Mouse (Mus musculus) lung, postnatal 14 days (tissue): ENCODE measurements around the gene Adamts7.

Experiments used
- DNase-seq: peaks from one replicate; pipeline ENCODE4 v3.0.0; 2021

Gene Adamts7

GRCm38 (mm10) chr9:90198531-90199449 is 35.9 kb downstream of the Adamts7 start:
- peak; percentile 74 for DNase-seq

- no peak for DNase-seq
Observed at GRCm38 (mm10) chr9:90199611-90200010, 36.7 kb downstream of the Adamts7 start.

GRCm38 (mm10) chr9:90200501-90200900 is 37.6 kb downstream of the Adamts7 start:
- no peak for DNase-seq

GRCm38 (mm10) chr9:90201096-90201495 is 38.2 kb downstream of the Adamts7 start:
- DNase-seq = no peak

DNA sequence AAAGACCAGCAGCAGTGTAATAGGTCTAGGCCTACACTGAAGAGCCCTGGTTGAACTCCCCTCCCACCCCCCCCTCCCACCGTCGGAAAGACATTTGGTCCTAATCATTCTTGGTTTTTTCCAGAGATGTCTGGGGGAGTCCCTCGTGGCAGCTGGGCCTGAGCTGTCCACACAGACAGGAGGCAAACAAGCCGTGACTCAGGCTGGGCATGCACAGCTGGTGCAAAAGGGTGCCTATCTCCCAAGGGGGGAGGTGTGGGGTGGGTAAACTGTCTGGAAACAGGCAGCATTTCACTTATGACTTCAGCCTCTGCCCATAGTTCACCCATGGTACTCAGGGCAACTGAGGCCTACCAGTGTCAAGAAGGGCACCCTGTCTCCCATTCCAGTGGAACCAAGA is 38.7 kb downstream of the Adamts7 start:
- DNase-seq = no peak

GRCm38 (mm10) chr9:90203233-90203632 is 40.4 kb downstream of the Adamts7 start:
- no peak for DNase-seq

GRCm38 (mm10) chr9:90204396-90204915 is 41.6 kb downstream of the Adamts7 start:
- no peak for DNase-seq

- DNase-seq = peak; percentile 93
Observed at GRCm38 (mm10) chr9:90206500-90206899, 43.6 kb downstream of the Adamts7 start.

GRCm38 (mm10) chr9:90207808-90208207 is 44.9 kb downstream of the Adamts7 start:
- DNase-seq = no peak

- DNase-seq = no peak
Observed at GRCm38 (mm10) chr9:90208655-90209054, 45.8 kb downstream of the Adamts7 start.

- no peak for DNase-seq
Observed at GRCm38 (mm10) chr9:90213127-90213526, 50.3 kb downstream of the Adamts7 start.

GRCm38 (mm10) chr9:90216259-90217001 is 53.6 kb downstream of the Adamts7 start:
- no peak for DNase-seq

DNA sequence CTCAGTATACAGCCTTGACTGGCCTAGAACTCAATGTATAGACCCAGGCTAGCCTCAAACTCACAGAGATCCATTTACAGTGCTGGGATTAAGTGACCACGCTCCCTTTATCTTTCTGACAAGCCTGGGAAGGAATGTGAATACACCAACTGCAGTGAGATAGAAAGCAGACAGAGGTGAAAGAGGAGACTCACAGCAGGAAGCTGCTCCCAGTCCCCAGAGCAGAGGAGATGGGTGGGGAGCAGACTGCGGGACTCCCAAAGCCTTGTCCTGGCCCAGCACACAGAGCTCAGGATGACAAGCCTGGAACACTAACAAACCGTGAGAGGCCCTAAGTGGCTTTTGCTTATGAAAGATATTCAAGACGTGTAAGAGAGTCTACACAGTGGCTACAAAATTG is 54.6 kb downstream of the Adamts7 start:
- DNase-seq = no peak

DNA sequence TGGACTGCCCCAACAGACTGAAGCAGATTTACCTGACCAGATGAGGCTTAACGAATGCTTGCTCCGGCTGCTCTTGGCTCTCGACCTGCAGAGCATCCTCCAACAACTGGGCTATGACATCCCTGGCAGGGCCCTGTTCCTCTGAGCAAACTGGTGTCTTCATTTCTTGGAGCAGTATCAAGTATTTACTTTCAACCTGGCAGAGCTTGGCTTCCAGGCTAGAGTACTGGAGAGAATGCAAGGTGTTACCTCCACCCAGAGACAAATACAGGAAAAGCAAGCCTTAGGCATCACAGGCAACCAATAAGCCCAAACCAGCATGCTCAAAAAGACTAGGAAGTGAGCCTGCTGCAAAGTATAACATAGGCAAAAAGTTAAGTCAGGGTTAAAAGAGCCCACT is 59.4 kb downstream of the Adamts7 start:
- DNase-seq = no peak

DNA sequence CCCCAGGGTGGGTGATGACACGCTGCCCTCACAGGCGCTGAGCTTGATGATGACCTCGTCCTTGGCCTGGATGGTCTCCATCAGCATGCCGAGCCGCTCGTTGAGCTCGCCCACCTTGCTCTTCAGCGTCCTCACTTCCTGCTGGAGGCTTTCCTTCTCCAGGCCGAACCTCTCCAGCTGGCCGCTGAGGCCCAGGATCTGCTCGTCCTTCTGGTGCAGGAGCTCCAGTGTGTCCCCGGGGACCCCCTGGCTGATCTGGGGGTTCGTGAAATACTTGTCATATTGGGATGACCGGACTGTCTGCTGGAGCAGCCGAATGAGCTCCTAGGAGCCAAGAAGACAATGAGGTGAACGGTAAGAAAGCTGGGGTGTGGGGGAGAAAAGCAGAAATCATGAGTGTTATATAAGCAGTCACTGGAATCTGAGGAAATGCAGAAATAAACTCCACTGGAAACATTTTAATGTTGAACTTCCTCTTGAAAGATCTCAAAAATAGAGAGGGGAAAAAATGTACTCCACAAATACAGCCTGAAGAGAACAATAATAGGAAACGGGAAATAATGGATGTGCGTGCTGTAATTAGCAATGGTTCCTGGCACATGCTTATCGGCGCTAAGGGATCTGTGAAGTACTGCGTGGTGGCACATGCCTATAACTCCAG is 63.3 kb downstream of the Adamts7 start:
- peak; percentile 56 for DNase-seq

DNA sequence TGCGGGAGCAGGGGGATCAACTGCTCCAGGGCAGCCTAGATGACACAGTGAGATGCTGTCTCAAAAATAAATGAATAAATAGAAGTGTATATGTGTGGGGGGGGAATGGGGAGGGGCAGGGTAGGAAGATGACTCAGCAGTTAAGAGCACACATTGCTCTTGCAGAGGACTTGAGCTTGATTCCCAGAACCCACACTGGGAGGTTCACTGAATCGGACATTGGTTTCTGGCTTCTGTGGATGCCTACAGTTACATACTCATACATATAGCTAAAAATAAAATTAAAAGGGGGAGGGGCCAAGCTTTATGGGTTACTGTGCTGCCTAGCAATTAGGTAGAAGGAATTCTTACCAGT is 63.9 kb downstream of the Adamts7 start:
- DNase-seq = no peak

- no peak for DNase-seq
Observed at GRCm38 (mm10) chr9:90227171-90227570, 64.3 kb downstream of the Adamts7 start.

DNA sequence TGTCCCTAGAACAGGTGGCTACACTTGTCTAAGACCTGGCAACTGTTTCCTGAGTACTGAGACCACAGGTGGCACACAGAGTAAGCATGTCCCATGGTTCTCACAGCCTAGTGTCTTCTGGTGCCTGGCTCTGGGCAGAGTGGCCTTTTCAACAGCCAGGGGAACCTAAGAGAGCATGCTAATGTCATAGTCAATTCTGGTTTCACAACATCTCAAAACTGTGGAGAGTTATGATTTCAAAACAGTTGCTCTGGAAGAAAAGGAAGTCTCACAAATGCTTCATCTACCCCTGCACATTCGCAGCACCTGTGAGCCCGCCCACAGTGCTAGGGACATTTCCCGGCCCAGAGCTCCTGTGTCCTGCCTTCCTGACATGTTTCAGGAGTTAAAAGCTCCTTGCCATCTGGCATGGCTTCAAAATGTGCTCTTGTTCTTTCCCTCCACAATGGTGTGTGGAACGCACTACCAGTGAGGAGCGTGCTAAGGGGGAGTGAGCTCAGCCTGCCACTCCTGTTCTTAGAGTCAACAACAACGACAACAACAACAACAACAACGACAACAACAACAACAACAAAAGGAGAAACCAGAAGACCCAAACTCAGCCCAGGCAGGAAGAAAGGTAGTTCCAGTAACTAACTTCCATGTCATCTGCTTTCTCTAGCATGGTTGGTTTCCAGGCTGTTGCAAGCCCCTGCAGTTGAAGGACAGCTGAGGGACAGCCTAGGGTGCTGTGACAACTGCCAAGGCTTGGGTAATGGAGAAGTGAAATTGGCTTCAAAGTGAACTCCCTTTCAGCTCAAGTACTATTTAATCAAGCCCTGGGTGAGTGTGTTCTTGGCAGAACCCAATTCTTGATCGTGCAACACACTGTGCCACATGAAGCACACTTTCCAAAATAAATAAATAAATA is 70.2 kb downstream of the Adamts7 start:
- no peak for DNase-seq

GRCm38 (mm10) chr9:90233906-90234419 is 71.1 kb downstream of the Adamts7 start:
- DNase-seq = no peak

GRCm38 (mm10) chr9:90234786-90235185 is 71.9 kb downstream of the Adamts7 start:
- no peak for DNase-seq

DNA sequence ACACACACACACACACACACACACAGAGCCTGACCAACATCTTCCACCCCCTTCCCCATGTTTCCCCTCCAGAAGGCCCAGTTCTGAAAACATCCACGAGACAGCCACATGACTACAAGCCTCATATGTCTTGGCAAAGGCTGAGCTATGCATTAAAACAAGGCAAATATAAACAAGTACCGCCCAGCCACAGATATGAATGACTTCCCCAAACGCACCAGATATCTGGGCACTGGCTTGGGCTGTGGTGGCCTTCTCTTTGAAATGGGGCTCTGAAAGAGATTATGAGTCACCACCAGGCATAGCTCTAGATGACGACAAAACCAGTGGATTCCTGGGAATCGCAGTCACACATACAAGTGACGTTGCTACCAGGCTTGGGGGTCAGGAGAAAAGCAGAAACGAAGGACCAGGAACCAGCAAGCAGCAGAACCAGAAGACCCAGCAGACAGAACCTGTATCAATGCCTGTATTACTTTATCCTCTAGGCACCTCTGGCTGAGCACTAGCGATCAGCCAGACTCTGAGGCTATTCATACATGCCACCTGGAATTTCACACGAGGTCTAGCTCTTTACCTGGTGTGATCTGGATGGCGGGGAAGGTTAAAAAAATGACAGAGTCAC is 72.5 kb downstream of the Adamts7 start:
- DNase-seq = no peak

DNA sequence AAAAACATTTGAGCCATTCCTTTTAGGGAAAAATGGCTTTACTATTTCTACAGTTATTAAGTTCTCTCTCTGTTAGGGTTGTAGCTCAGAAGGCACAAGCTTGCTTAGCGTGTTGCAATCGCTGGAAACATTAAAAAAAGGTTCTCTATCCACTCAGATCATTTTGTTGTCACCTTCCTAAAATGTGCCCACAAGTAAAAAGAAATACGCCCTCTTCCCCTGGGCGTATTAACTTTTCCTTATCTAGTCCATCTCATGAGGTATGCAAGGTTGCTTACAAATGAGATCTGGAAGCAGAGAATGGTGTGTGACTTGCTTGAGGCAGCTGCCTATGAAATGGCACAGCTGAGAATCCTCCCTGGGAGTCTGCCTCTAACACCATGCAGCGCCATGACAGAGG is 73.9 kb downstream of the Adamts7 start:
- no peak for DNase-seq
